Mouse (Mus musculus): ENCODE results near the gene Fbrsl1. TPM values are rescaled to one million over a fixed set of nuclear protein-coding genes. Genes with fewer than 3 reads are reported as not detected.

Fbrsl1 gene
- polyA plus RNA-seq, 1 experiment from 2014 or later, result 14.4 TPM

DNA sequence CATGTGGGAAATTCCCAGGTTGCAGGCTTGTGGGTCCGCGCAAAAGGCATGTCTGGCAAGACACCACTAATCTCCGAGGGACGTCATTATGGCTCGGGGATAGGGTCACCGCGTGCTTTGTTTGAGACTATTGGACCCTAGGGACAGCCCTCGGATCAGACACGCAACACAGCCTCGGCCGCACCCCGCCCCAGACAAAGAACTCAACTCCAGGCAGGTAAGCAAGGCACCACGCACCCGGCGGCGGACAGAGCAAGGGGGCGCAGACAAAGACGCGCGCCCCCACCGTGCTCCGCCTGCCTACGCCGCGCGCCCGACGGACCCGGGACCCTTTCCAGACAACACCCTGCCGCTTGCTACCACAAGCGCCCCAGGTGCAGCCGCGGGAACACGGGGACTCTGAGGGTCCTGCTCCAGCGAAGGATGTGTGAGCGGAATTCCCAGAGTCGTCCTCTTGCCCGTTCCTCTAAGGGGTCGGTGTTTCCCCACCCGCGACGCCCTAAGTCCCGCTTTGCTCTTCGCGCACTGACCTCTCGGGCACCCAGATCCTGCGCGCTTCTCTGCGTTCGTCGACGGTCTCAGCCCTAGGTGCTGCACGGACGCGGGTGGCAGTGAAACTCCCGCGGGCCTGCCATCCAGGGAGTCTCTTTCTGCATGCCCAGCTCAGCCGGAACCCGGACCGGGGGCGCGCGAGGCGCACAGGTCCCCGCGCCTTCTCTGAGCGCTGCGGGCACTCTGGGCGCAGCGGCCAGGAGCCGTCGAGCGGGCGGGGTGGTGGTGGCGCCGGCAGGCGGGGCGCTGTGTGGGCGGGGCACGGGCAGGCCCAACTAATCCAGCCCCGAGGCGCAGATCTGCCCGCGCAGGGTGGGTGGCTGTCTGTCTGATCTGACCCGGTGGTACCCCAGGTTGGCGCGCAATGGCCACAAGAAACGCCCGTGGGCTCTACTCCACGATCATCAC, 61.7 kb downstream of the Fbrsl1 start:
- 1% methylated on average over 90 of the region's 90 CpGs for WGBS
- no peaks in the 10 kb centered on the region for H3K36me3 ChIP-seq
- H3K4me3 ChIP-seq, result peak overlapping the region; percentile 63
- peak overlapping the region; percentile 85 for H3K4me2 ChIP-seq
- H3K9me3 ChIP-seq (replicated peaks), result no peaks in the 10 kb centered on the region
- ATAC-seq (ENCODE audit: insufficient number of reproducible peaks, low FRiP score), result peak; percentile 80
- no peak overlapping the region for H3K27ac ChIP-seq (ENCODE audit: poor library complexity, severe bottlenecking)
- H3K27me3 ChIP-seq (replicated peaks), result peaks cover 15% of the 10 kb centered on the region
- H3K9ac ChIP-seq, result peak overlapping the region; percentile 64
- peaks cover 27% of the 10 kb centered on the region for H3K4me1 ChIP-seq (replicated peaks)

GRCm38 (mm10) chr5:110385263-110385662, 63.0 kb downstream of the Fbrsl1 start:
- Histone ChIP-seq H3K4me2 (peak overlapping the region; percentile 85), H3K27me3 (replicated peaks) (peaks cover 15% of the 10 kb centered on the region), H3K9ac (no peak overlapping the region), H3K9me3 (replicated peaks) (no peaks in the 10 kb centered on the region), H3K4me1 (replicated peaks) (peaks cover 27% of the 10 kb centered on the region), H3K36me3 (peaks cover 4% of the 10 kb centered on the region), H3K4me3 (no peak overlapping the region), H3K27ac (ENCODE audit: poor library complexity, severe bottlenecking) (no peak overlapping the region)
- 46% methylated on average over 4 of the region's 4 CpGs for WGBS
- no peak for ATAC-seq (ENCODE audit: insufficient number of reproducible peaks, low FRiP score)

DNA sequence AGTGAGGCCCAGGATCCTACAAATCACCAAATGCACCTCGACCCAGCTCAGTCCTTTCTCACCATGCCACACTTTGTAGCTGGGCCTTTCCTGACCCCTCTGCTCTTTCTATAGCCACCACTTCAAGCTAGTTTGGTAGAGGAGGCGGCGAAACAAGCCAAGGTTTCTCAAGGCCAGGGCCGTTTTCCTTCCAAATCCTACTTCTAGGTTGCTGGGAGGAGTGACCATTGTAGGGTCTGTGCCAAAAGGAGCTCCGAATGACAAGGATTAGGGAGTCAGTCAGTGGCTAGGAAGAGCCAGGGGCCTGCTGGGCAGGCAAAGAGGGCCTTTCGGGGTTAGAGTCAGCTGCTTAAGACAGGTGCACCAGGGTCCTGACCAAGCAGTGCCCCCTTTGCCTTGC, 63.8 kb downstream of the Fbrsl1 start:
- no peak overlapping the region for H3K4me2 ChIP-seq

GRCm38 (mm10) chr5:110379823-110380222, 68.5 kb downstream of the Fbrsl1 start:
- ATAC-seq (ENCODE audit: insufficient number of reproducible peaks, low FRiP score), result no peak
- no peak overlapping the region for H3K4me3 ChIP-seq
- WGBS, result 87% methylated on average over 4 of the region's 4 CpGs
- no peaks in the 10 kb centered on the region for H3K9me3 ChIP-seq (replicated peaks)
- no peak overlapping the region for H3K4me2 ChIP-seq
- H3K27ac ChIP-seq (ENCODE audit: poor library complexity, severe bottlenecking), result no peak overlapping the region
- H3K27me3 ChIP-seq (replicated peaks), result no peaks in the 10 kb centered on the region
- H3K36me3 ChIP-seq, result peaks cover 46% of the 10 kb centered on the region
- H3K9ac ChIP-seq, result no peak overlapping the region
- peaks cover 12% of the 10 kb centered on the region for H3K4me1 ChIP-seq (replicated peaks)

More for the DNA sequence above, 63.8 kb downstream of the Fbrsl1 start:
- H3K4me3 ChIP-seq, result no peak overlapping the region
- peaks cover 15% of the 10 kb centered on the region for H3K27me3 ChIP-seq (replicated peaks)
- H3K4me1 ChIP-seq (replicated peaks), result peaks cover 20% of the 10 kb centered on the region
- no peak overlapping the region for H3K27ac ChIP-seq (ENCODE audit: poor library complexity, severe bottlenecking)
- no peaks in the 10 kb centered on the region for H3K9me3 ChIP-seq (replicated peaks)
- peaks cover 5% of the 10 kb centered on the region for H3K36me3 ChIP-seq
- ATAC-seq (ENCODE audit: insufficient number of reproducible peaks, low FRiP score), result no peak
- H3K9ac ChIP-seq, result no peak overlapping the region
- WGBS, result 85% methylated on average over 6 of the region's 6 CpGs

DNA sequence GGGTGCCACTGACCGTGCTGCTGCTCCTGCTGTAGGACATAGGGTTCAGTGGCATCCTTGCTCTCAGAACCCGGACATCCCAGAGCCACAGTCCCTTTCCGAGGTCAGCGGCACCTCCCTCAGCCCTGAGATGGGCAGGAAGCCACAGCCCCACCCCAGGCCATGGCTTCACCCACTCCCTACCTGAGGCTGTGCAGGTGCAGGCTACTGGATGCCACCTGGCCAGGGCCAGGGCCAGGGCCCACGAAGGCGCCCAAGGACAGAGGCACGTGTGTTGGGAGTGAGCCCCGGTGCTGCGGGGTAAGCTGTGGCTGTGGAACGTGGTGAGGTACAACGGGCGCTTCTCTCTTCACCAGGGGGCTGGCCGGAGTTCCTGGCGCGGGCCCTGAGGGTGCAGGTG, 69.2 kb downstream of the Fbrsl1 start:
- Histone ChIP-seq H3K27ac (ENCODE audit: poor library complexity, severe bottlenecking) (no peak overlapping the region), H3K36me3 (peaks cover 50% of the 10 kb centered on the region), H3K9me3 (replicated peaks) (no peaks in the 10 kb centered on the region), H3K4me1 (replicated peaks) (peaks cover 12% of the 10 kb centered on the region), H3K4me3 (no peak overlapping the region), H3K4me2 (no peak overlapping the region), H3K9ac (no peak overlapping the region), H3K27me3 (replicated peaks) (no peaks in the 10 kb centered on the region)
- WGBS, result 87% methylated on average over 15 of the region's 15 CpGs
- no peak for ATAC-seq (ENCODE audit: insufficient number of reproducible peaks, low FRiP score)

DNA sequence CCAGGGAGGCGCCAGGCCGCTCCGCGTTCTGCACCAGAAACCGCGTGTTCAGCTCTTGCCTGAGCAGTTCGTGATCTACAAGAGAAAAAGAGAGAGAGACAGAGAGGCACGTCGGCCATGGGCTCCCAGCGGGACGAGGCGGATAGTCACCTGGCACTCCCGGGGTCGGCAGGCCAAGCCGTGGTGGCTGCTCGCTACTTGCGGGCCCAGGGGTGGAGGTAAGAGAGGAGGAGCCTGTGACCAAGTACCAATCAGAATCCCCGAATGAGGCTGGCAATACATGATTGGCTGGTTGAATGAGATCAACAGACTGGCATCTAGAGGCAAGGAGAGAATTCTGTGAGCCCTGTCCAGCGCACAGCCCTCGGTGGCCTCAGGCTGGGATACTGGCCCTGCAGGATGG, 70.1 kb downstream of the Fbrsl1 start:
- Histone ChIP-seq H3K36me3 (peaks cover 57% of the 10 kb centered on the region), H3K9me3 (replicated peaks) (no peaks in the 10 kb centered on the region), H3K27ac (ENCODE audit: poor library complexity, severe bottlenecking) (no peak overlapping the region), H3K27me3 (replicated peaks) (no peaks in the 10 kb centered on the region), H3K4me2 (peak overlapping the region; percentile 30), H3K4me3 (no peak overlapping the region), H3K9ac (no peak overlapping the region; the same call in 1 of the 2 replicates), H3K4me1 (replicated peaks) (peaks cover 12% of the 10 kb centered on the region)
- ATAC-seq (ENCODE audit: insufficient number of reproducible peaks, low FRiP score), result peak; percentile 60
- whole genome bisulfite sequencing, result 24% methylated on average over 17 of the region's 20 CpGs

- no peak for ATAC-seq (ENCODE audit: insufficient number of reproducible peaks, low FRiP score)
Measured at GRCm38 (mm10) chr5:110376802-110377433, 71.4 kb downstream of the Fbrsl1 start.

GRCm38 (mm10) chr5:110363822-110364545, 84.3 kb downstream of the Fbrsl1 start:
- H3K36me3 ChIP-seq, result peaks cover 19% of the 10 kb centered on the region
- H3K4me1 ChIP-seq (replicated peaks), result peaks cover 6% of the 10 kb centered on the region; the same call in 1 of the 2 replicates
- H3K9ac ChIP-seq, result peak overlapping the region; percentile 68
- WGBS, result 47% methylated on average over 11 of the region's 11 CpGs
- peak overlapping the region; percentile 53 for H3K4me3 ChIP-seq
- peak overlapping the region; percentile 90 for H3K4me2 ChIP-seq
- 0 out of 2 replicates have a peak, but pooled peaks cover 4% of the 10 kb centered on the region for H3K9me3 ChIP-seq (replicated peaks)
- H3K27ac ChIP-seq (ENCODE audit: poor library complexity, severe bottlenecking), result no peak overlapping the region
- peak; percentile 8; the same call in 1 of the 2 replicates for ATAC-seq (ENCODE audit: insufficient number of reproducible peaks, low FRiP score)
- peaks cover 3% of the 10 kb centered on the region for H3K27me3 ChIP-seq (replicated peaks)

More at GRCm38 (mm10) chr5:110376802-110377433, 71.4 kb downstream of the Fbrsl1 start:
- Histone ChIP-seq H3K27me3 (replicated peaks) (no peaks in the 10 kb centered on the region), H3K4me3 (no peak overlapping the region), H3K9ac (no peak overlapping the region), H3K9me3 (replicated peaks) (no peaks in the 10 kb centered on the region), H3K4me1 (replicated peaks) (peaks cover 12% of the 10 kb centered on the region), H3K36me3 (peaks cover 59% of the 10 kb centered on the region), H3K27ac (ENCODE audit: poor library complexity, severe bottlenecking) (no peak overlapping the region), H3K4me2 (no peak overlapping the region)
- WGBS, result 51% methylated on average over 8 of the region's 8 CpGs

DNA sequence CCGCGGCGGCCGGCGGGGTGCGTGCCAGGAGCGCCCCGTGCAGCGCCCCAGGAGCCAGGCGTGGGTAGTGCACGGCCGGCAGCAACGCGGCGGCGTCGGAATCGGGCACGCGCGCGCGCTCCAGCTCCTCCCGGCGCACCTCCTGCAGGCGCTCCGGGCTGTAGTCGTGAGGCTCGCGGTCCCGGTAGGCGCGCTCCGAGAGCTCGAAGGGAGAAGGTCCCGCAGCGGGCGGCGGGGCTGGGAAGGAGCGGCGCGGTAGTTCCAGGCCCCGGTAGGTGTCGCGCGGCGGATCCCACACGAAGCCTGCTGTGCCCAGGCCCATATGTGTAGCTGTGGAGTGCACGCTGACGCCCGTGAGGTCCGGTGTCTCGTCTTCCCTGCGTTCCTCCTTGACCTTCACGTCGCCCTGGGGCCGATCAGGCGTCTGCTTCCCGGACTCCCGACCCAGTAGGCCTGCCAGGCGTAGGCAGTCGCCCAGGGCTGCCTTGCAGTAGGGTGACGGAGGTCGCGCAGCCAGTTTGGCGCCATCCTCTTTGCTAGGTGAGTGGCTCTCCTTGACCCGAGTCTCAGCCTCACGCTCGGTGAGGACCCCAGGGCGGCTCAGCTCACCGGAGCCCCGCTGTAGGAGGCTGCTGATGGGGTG, 85.0 kb downstream of the Fbrsl1 start:
- peak overlapping the region; percentile 90 for H3K4me2 ChIP-seq
- H3K27me3 ChIP-seq (replicated peaks), result peaks cover 3% of the 10 kb centered on the region
- WGBS, result 1% methylated on average over 65 of the region's 72 CpGs
- H3K27ac ChIP-seq (ENCODE audit: poor library complexity, severe bottlenecking), result no peak overlapping the region
- H3K4me3 ChIP-seq, result peak overlapping the region; percentile 53
- peaks cover 14% of the 10 kb centered on the region for H3K36me3 ChIP-seq
- H3K9me3 ChIP-seq (replicated peaks), result 0 out of 2 replicates have a peak, but pooled peaks cover 4% of the 10 kb centered on the region
- ATAC-seq (ENCODE audit: insufficient number of reproducible peaks, low FRiP score), result peak; percentile 78
- H3K9ac ChIP-seq, result peak overlapping the region; percentile 68
- peaks cover 6% of the 10 kb centered on the region; the same call in 1 of the 2 replicates for H3K4me1 ChIP-seq (replicated peaks)

- Histone ChIP-seq H3K36me3 (peaks cover 10% of the 10 kb centered on the region), H3K27me3 (replicated peaks) (peaks cover 3% of the 10 kb centered on the region), H3K4me3 (peak overlapping the region; percentile 53), H3K9me3 (replicated peaks) (0 out of 2 replicates have a peak, but pooled peaks cover 4% of the 10 kb centered on the region), H3K4me2 (peak overlapping the region; percentile 90), H3K9ac (peak overlapping the region; percentile 68), H3K4me1 (replicated peaks) (peaks cover 6% of the 10 kb centered on the region; the same call in 1 of the 2 replicates), H3K27ac (ENCODE audit: poor library complexity, severe bottlenecking) (no peak overlapping the region)
- ATAC-seq (ENCODE audit: insufficient number of reproducible peaks, low FRiP score), result peak; percentile 33; the same call in 1 of the 2 replicates
- WGBS, result 1% methylated on average over 28 of the region's 28 CpGs
Measured at GRCm38 (mm10) chr5:110362813-110363178, 85.5 kb downstream of the Fbrsl1 start.
